Mouse (Mus musculus) heart, postnatal 0 days (tissue): Measurements from ENCODE around the gene Trio.

Experiments
- CTCF ChIP-seq: IDR thresholded peaks from 2 replicates; pipeline ENCODE4 v1.5.1; 2016; ENCODE audit warnings: antibody characterized with exemption, control low read depth, low read depth
- EP300 ChIP-seq: IDR thresholded peaks from 2 replicates; pipeline ENCODE4 v1.6.1; 2016; ENCODE audit warnings: antibody characterized with exemption, low read depth

GRCm38 (mm10) chr15:27851312-27851711 is 174.3 kb downstream of the Trio start:
- peak; percentile 44 for TF ChIP-seq CTCF
- TF ChIP-seq EP300: no peak
